Mouse (Mus musculus): ENCODE measurements at regions not wholly inside any gene's neighbourhood (a gene's known extent, or its start where the extent isn't known, plus 50 kb on each side); places are given as distances from the start of the nearest gene placed in this dataset.
A peak's percentile ranks its signal among the peaks of the same experiment; 100 is the strongest.
"Not testable (repeated sequence)": the region's sequence is repeated elsewhere in the genome, so short reads cannot be mapped to it uniquely, and the experiment has no call there.

DNA sequence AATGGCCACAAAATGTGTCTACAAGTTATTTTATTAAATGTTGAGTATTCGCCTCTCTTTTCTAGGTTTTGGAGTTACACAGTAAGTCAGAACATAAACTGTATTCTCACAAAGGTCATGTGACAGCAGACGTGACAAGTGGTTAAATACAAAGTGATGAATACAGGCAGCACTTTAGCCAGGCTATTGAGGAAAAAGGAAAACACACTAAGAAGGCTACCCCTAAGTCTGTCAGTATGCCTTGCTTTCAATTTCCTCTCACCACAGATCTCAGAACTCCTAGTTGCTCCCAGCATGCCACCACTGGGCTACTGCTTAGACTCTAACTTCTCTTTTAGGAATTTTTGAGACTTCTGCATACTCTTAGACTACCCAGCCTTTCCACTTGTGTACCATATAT is 297.9 kb upstream of the Pex5l start:
- no peak for DNase-seq

GRCm38 (mm10) chr3:33440500-33440899 is 297.5 kb upstream of the Pex5l start:
- peak; percentile 61 for DNase-seq

DNA sequence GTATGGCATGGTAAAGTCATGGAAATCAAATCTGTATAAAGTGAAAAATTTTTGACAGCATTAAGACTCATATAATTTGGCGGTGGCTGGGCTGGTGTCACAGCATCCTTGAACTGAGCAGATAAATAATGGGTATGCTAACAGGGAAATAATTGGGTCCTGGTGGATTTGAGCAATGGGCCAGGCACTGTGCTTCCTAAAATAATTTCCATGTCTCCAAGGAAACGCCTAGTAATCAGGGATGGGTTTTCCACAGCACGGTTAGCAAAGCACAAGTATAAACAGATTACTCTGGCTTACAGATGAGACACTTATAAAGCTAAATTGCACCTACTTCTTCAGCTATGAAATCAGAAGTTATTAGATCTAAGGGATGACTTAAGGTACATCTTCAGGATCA is 273.9 kb upstream of the Pex5l start:
- DNase-seq, result no peak

DNA sequence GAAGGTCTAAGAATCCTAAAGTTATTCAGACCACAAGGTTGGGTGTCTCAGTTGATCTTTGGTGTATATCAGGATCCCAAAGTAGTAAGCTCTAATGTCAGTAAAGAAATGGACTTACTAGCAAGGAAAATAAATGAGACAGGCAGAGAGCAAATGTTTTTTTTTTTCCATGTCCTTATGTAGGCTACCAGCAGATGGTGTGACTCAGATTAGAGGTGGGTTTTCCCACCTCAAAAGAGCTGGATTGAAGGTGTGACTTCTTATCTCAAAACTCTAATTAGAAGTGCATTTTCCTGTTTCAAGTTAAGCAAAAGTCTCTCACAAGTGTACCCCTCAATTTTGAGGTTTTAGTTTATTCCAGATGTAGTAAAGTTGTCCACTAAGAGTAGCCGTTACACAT is 273.3 kb upstream of the Pex5l start:
- DNase-seq, result no peak

DNA sequence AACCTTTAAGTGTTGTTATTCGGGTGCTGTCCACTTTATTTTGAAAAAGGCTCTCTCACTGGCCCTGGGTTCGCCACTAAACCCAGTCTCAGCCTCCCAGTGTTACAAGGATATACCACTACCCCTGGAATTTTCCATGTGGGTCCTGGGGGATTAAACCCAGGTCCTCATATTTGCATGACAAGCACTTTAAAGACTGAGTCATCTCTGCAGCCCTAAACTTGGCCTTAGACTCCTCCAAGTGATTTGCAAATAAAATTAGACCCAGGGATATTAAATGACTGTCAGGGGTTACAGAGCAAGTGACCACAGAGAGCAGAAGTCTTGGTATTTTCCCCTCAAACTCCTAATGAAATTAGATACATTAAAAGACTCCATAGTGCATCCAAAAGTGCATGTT is 258.9 kb upstream of the Pex5l start:
- no peak for DNase-seq

GRCm38 (mm10) chr3:33399321-33399720 is 256.3 kb upstream of the Pex5l start:
- no peak for DNase-seq

DNA sequence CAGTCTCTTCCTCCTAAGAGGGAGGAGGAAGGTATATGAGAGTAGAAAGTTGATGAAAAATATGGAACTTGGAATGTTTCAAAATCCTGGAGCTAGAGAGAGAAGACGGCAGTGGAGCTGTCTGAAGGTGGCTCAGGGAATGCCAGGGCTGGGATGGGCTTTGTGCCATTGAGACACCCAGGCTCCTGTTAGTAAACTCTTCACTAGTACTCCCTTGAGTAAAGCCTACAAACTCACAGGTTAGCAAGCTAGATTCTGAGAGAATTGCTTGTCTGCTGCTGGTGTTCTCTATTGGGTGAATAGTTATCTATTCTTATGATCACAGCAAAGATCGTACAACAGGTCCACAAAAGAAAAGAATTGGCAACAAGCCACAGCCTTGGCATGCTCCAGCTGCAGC is 255.3 kb upstream of the Pex5l start:
- DNase-seq, result no peak

DNA sequence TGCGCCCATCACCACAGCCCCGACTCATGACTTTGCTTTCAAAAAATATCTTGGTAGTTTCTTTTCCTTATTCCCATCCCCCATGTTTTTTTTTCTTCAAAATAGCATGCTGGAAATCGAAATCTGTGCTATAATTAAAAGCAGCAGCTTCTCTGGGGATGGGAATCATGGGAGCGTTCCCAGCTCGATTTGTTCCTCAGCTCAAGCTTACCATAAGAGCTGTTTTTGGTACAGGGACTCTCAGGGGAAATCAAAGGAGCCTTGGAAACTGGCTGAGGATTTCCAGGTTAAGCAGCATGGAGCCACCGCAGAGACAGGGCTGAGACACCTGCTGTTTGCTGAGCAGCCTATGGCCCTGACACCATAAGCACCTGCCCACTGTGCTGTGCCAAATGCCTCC is 254.2 kb upstream of the Pex5l start:
- no peak for DNase-seq

- DNase-seq, result no peak
Measured at GRCm38 (mm10) chr3:33392541-33392822, 249.4 kb upstream of the Pex5l start.

GRCm38 (mm10) chr3:33391765-33392540 is 248.9 kb upstream of the Pex5l start:
- DNase-seq, result no peak

DNA sequence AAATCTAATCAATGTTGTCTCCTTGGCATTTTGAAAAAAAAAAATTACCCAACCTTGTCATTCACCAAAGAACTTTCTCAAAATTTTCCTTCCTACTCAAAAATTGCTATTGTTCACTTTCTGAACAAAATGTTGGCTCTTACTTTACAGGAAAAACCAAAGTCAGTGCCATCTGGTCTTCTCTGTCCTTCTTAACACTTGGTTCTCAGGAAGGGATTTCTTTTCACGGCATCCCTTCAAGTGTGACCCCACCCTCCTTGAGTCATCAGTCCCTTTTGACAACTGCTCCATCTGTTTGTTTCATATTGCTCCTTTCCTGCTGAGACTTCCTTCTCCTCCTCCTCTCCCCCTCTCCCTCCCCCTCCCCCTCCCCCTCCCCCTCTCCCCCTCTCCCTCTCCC is 245.1 kb upstream of the Pex5l start:
- no peak for DNase-seq

- DNase-seq, result no peak
Measured at GRCm38 (mm10) chr3:33383622-33384021, 240.6 kb upstream of the Pex5l start.

GRCm38 (mm10) chr3:33379604-33380003 is 236.6 kb upstream of the Pex5l start:
- no peak for DNase-seq

DNA sequence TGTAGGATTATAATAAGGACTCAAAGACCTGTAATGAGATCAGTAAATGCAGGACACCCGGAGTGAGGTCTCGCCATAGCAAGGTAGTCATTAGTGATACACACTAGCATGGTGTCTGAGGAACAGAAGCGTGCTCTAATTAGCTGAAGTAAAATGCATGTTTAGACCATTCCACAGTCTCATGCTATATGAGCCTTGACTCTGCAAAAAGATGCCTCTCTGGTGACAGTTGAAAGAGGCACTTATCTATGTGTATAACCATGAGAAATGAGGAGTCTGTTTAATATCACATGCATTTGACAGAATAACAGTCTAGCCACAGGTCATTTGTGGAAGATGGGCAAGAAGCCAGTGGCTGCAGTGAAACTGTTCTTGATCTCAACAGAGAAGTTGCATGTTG is 232.1 kb upstream of the Pex5l start:
- DNase-seq, result no peak

GRCm38 (mm10) chr3:33372806-33373205 is 229.8 kb upstream of the Pex5l start:
- peak; percentile 16 for DNase-seq

DNA sequence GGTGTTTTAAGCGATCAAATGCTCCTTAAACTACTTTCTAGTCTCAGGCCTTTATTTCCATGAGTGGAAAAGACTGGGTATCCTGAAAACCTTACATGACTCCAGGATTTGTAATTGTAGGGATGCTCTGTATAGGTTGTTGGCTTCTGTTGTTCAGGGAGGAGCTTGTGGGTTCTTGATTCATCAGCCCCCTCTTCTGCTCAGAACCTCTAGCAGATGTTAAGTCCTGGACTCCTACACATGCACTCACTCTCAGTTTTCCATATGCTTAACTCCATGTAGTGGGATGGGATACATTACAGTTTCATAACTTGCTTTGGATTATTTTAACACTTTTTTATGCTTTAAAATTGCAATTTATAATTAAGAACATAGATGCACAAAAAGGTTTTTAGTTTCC is 220.5 kb upstream of the Pex5l start:
- no peak for DNase-seq

DNA sequence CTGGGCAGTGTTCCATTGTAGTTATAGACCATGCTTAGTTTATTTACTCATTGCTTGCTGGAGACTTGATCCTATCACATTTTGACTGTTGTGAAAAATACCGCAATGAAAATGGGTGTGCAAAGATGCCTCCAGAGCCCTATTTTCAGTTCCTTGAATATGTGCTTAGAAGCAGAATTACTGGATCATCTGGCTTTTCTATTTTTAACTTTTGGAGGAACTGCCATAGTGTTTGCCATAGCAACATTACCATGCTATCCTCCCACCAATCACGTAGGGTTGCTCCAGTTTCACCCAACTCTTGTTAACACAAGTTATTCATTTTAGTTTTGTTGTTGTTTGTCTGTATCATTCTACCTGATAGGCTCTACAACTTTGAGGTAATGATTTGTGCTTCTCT is 217.0 kb upstream of the Pex5l start:
- no peak for DNase-seq

DNA sequence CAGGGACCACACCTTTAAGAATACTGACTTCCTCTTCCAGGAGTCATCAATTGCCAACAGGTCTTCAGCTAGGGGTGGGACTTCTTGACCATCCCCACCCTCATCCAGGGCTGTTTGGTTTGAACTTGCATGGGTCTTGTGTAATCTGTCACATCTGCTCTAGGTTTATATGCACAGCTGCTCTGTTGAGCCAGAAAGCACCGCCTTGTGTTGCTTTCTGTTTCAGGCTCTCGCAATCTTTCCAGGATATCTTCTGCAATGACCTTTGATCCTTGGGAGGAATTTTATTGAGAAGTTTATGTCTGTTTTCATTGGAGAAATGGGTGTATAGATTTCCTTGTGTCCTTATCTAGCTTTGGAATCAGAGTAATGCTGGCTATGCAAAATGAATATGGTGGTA is 210.8 kb upstream of the Pex5l start:
- no peak for DNase-seq

GRCm38 (mm10) chr3:33350986-33351385 is 207.9 kb upstream of the Pex5l start:
- no peak for DNase-seq

GRCm38 (mm10) chr3:33334056-33334455 is 191.0 kb upstream of the Pex5l start:
- no peak for DNase-seq

DNA sequence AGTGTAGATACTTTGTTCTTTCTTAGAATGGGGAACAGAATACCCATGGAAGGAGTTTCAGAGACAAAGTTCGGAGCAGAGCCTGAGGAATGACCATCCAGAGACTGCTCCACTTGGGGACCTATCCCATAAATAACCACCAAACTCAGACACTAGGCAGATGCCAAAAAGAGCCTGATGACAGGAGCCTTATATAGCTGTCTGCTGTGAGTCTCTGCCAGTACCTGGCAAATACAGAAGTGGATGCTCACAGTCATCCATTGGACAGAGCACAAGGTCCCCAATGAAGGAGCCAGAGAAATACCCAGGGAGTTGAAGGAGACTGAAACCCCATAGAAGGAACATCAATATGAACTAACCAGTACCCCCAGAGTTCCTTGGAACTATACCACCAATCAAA is 174.6 kb upstream of the Pex5l start:
- DNase-seq, result not testable (repeated sequence)

- no peak for DNase-seq
Measured at GRCm38 (mm10) chr3:33312230-33312825, 169.3 kb upstream of the Pex5l start.

GRCm38 (mm10) chr3:33308212-33308611 is 165.2 kb upstream of the Pex5l start:
- DNase-seq, result peak; percentile 44

GRCm38 (mm10) chr3:33306169-33306568 is 163.1 kb upstream of the Pex5l start:
- DNase-seq, result no peak

GRCm38 (mm10) chr3:33305756-33306155 is 162.7 kb upstream of the Pex5l start:
- DNase-seq, result no peak
